Mouse (Mus musculus) bone marrow, adult 2 months (tissue): ENCODE results near the gene Heatr5a.

ENCODE experiments used
- CTCF ChIP-seq: fragments of 200-500 bp; IDR thresholded peaks from 2 replicates; pipeline ENCODE4 v1.5.1; 2011; ENCODE audit warnings: low read length, control low read depth; ENCODE audit not compliant: control insufficient read depth, insufficient read depth
- POLR2A ChIP-seq: fragments of 200-500 bp; IDR thresholded peaks from 2 replicates; pipeline ENCODE4 v1.6.1; 2011; ENCODE audit warnings: low read depth, mild to moderate bottlenecking, control low read depth, low read length, borderline replicate concordance; ENCODE audit not compliant: control insufficient read depth

- no peak for TF ChIP-seq POLR2A
- no peak for TF ChIP-seq CTCF
Observed at GRCm38 (mm10) chr12:51867076-51867475, 104.0 kb downstream of the Heatr5a start.
